Mouse (Mus musculus): ENCODE results near the gene Fgf12.

The Fgf12 gene

DNA sequence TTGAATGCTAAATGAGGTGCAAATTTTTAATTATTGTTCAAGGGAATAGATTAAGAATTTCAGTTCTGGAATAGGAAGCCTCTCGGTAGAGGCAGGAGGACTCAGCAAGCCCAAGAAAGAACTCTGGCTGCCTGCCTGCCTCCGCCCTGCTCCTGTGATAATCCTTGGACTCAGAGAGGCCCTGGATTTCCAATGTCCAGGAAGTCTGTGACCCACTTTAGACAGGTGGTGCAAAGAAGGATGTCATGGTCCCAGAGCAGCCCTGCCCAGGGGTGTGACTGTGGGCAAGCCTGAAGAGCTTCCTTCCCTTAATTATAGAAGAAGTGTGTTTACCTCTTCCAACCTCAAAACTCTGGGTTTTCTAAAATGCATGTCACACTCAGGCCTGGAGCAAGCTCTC is 273.8 kb downstream of the Fgf12 start:
- DNase-seq (ENCODE audit: extremely low spot score, low read depth, low spot score) = no peak

DNA sequence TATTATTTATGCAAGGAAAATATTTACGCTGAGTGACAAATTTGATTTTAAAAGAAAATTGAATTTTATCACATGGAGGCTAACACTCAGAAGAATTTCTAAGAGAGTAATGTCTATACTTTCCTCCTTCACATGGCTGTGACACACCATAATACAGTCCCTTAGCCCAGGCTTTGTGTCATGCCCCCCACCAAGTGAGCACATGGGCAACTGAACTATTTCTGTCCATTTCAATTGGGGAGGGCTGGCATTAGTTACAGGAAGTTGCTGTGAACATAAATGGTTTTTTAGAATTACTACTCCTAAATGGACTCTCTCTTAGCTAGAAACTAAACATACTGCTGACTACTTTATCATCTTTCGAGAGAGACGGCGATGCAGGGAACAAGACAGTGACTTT is 276.2 kb downstream of the Fgf12 start:
- no peak for DNase-seq (ENCODE audit: extremely low spot score, low read depth, low spot score)

- DNase-seq (ENCODE audit: extremely low spot score, low read depth, low spot score) = no peak
Observed at GRCm38 (mm10) chr16:28475553-28475952, 277.3 kb downstream of the Fgf12 start.

- DNase-seq (ENCODE audit: extremely low spot score, low read depth, low spot score) = no peak
Observed at GRCm38 (mm10) chr16:28454821-28455220, 298.0 kb downstream of the Fgf12 start.

DNA sequence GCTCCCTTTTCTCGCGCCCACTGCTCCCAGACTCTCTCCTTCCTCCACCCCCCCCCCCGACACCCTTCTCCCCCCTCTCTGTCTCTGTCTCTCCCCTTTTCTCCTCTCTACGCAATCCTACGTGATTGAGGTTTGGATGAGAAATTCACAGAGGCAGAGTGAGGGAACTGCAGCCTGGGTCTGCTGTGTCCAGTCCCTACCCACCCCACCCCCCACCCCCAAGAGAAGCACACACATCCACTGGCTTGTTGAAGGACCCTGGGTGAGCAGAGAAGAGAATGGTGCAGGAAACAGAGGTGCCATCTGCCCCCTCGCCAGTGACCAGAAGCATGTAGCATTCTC is 305.8 kb downstream of the Fgf12 start:
- no peak for DNase-seq (ENCODE audit: extremely low spot score, low read depth, low spot score)

GRCm38 (mm10) chr16:28446334-28447113 is 306.3 kb downstream of the Fgf12 start:
- DNase-seq (ENCODE audit: extremely low spot score, low read depth, low spot score) = no peak

- DNase-seq (ENCODE audit: extremely low spot score, low read depth, low spot score) = no peak
Observed at GRCm38 (mm10) chr16:28445800-28446333, 307.0 kb downstream of the Fgf12 start.

- no peak for DNase-seq (ENCODE audit: extremely low spot score, low read depth, low spot score)
Observed at GRCm38 (mm10) chr16:28444993-28445799, 307.7 kb downstream of the Fgf12 start.

GRCm38 (mm10) chr16:28421617-28422016 is 331.3 kb downstream of the Fgf12 start:
- no peak for DNase-seq (ENCODE audit: extremely low spot score, low read depth, low spot score)

GRCm38 (mm10) chr16:28419693-28420299 is 333.1 kb downstream of the Fgf12 start:
- DNase-seq (ENCODE audit: extremely low spot score, low read depth, low spot score) = no peak

DNA sequence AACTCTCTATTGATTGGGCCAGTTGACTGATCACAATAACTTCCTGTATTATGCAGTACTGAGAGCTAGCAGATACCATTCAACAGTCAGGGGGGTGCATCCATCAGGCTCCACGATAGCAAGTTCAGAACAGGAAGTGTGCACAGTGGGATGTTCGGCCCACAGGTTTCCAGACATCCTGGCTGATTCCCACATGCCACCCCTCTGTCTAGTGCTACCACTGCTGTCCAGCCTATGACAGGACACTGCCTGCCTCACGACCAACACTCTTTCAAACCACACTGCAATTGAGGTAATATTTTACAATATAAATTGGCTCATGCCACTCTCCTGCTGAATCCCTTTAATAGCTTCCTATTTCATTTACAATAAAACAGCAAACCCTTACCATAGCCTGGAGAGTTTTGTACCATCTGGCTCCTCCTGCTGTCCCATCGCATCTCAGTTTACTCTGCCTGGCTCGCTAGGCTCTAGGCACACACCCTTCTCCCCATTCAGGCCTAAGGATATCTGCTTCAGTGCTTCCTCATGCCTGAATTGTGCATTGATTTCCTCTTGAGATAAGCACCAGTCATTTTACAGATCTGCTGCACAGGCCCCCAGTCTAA is 341.6 kb downstream of the Fgf12 start:
- DNase-seq (ENCODE audit: extremely low spot score, low read depth, low spot score) = no peak

DNA sequence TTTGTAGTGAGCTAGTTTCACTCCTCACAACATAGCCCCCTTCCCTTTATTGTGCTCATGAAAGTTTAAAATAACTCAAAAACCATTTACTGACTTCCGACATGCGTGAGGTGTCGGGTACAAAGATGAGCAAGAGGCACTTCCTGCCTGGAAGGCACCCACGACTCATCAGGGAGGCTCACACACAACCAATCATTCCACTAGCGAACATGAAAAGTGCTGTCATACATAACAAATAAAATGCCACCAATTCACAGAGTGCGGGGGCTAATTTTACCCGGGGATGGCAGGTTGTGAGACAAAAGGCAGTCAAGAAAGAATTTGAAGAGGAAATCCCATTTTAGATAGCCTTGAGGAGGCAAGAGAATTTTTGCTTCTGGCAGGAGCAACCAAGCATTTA is 344.6 kb downstream of the Fgf12 start:
- no peak for DNase-seq (ENCODE audit: extremely low spot score, low read depth, low spot score)

GRCm38 (mm10) chr16:28407892-28408291 is 345.0 kb downstream of the Fgf12 start:
- no peak for DNase-seq (ENCODE audit: extremely low spot score, low read depth, low spot score)

DNA sequence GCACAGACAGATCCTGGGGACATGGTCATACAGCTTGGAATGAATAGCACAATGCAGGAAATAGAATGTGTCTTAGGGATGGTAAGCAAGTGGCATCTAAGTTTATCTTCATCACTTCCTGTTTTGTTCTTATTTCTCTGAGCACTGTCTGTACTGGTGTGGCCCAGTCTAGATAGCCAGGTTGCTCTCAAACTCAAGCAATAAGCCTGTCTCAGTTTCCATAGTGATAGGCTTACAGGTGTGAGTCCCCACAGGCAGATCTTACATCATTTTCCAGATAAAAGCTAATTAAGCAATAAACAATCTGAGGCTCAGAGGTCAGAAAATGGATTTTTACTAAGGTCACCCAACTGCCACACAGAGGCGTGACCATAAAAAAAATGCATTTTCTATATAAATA is 348.7 kb downstream of the Fgf12 start:
- DNase-seq (ENCODE audit: extremely low spot score, low read depth, low spot score) = no peak

DNA sequence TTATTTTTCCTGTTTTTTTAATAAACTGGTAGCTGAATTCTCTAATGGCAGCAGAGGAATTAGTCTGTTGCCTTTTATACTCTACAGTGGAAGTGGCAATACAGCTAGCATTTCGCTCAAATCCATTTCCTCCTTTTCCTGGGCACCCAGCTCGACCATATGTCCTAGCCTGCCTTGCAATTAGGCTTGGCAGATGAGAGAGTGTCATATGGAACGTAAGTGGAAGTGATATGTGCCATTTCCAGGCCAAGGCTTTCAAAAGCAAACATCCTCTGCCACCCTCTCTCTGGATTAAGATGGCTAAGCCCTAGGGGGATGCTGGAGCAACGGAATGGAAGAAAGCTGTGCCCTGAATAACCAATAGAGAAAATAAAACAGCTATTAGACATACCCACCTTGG is 350.2 kb downstream of the Fgf12 start:
- DNase-seq (ENCODE audit: extremely low spot score, low read depth, low spot score) = no peak

- no peak for DNase-seq (ENCODE audit: extremely low spot score, low read depth, low spot score)
Observed at GRCm38 (mm10) chr16:28391283-28391682, 361.6 kb downstream of the Fgf12 start.

- no peak for DNase-seq (ENCODE audit: extremely low spot score, low read depth, low spot score)
Observed at GRCm38 (mm10) chr16:28389114-28389513, 363.8 kb downstream of the Fgf12 start.

GRCm38 (mm10) chr16:28374790-28375189 is 378.1 kb downstream of the Fgf12 start:
- no peak for DNase-seq (ENCODE audit: extremely low spot score, low read depth, low spot score)

DNA sequence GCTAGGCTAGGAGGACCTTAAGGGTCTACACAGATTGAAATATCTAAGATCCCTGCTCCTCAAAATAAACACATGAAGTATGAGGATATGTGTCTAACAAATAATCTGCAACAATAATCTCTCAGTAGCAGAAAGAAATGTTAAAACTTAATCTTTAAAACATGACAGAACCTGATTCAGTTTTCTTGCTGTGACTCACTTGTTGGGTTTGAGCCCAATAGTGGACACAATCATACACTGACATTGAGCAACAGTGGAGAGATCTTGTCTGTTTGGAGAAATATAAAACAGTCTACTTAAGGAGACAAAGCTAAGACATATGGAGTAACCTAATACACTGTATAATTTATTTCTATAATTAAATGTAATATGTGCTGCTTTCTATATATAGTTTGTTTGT is 379.6 kb downstream of the Fgf12 start:
- no peak for DNase-seq (ENCODE audit: extremely low spot score, low read depth, low spot score)

DNA sequence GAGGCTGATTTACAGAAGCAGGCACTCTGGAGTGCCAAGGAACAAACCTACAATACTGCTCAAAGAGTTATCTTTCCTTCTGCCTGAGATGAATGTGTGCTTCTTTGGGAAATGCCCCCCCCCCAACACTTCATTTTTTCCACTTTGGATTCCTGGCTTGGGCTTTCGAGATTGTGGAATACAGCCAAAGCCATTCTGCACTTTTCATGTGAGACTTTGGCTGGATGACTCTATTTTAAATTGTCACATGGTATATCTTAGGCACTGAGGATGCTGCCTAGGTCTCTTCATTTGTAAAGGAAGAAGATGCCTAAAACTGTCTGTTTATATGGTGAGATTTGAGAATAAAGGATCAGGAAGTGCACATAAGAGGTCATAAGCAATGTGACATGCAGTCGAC is 402.2 kb downstream of the Fgf12 start:
- no peak for DNase-seq (ENCODE audit: extremely low spot score, low read depth, low spot score)

DNA sequence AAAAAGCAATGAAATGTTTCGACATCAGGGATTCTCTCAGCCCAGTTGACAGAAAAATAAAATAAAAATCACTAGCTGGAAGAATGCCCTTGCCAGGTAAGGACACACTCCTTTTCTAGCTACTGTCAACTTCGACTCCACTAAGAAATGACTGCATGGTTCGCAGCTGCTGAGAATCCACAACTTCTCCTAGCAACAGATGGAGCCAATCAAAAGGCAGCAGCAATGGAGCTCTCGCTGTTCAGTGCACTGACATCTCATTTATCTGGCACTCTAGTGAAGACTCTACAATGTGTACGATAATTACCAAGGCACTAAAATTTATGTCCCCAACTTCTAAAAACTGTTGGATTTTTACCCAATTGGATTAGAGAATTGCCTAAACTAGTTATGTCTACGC is 407.5 kb downstream of the Fgf12 start:
- DNase-seq (ENCODE audit: extremely low spot score, low read depth, low spot score) = no peak
